In genomic region chr15:12518370-12518973, GRCm38 (mm10) we compare ENCODE assay signal across 9 mouse cellular contexts.
A peak's percentile ranks its signal among the peaks of the same experiment; 100 is the strongest.
DNase-seq lines count a peak whose midpoint lies in the region; ATAC-seq lines count a peak whose summit lies in the region.
"Had no signal": no experiment of that assay in that cellular context is flagged by ENCODE, and none has a peak within 500 bp of the region (broad histone marks: within the 10 kb centered on the region; RNA-seq: fewer than 3 reads in every experiment).

No protein-coding gene starts in this region.

- H3K4me1 ChIP-seq in kidney, embryonic 15.5 days: peaks cover 62% of the 10 kb centered on the region
- H3K4me1 ChIP-seq in brown adipose tissue, adult 24 weeks (ENCODE audit: control insufficient read depth, insufficient read depth, insufficient read length, low read length): peaks cover 33% of the 10 kb centered on the region

- no peak for ATAC-seq in kidney, embryonic 15.5 days (replicated peaks; ENCODE audit: low FRiP score)
- ATAC-seq: liver, postnatal 0 days had no signal

- 45% methylated on average over 14 of the region's 14 CpGs for WGBS in kidney, embryonic 15.5 days

- DNase-seq in kidney, postnatal 25 days: no peak
- peak; percentile 97 for DNase-seq in Muller cell, postnatal 12 days (ENCODE audit: inconsistent ontology term)
- peak; percentile 11 for DNase-seq in lung, postnatal 36 days
- DNase-seq in frontal cortex, adult 2 months (ENCODE audit: extremely low spot score in 1 of 2, low spot score in 1 of 2): no peak
- DNase-seq in liver: no peak
- DNase-seq: cerebellum, adult 9-10 months; liver, postnatal 0 days had no signal

- H3K36me3 ChIP-seq in kidney, embryonic 15.5 days: 0 out of 2 replicates have a peak, but pooled peaks cover 2% of the 10 kb centered on the region

- peak overlapping the region; percentile 80 for H3K27ac ChIP-seq in kidney, embryonic 15.5 days
- H3K27ac ChIP-seq in brown adipose tissue, adult 24 weeks (replicated peaks; ENCODE audit: low read depth, low read length): peak overlapping the region; percentile 16

- peaks cover 3% of the 10 kb centered on the region; the same call in 1 of the 2 replicates for H3K9me3 ChIP-seq in kidney, embryonic 15.5 days (replicated peaks)

- H3K9ac ChIP-seq in kidney, embryonic 15.5 days: no peak overlapping the region
- H3K9ac ChIP-seq: liver, postnatal 0 days had no signal

- no peaks in the 10 kb centered on the region for H3K27me3 ChIP-seq in kidney, embryonic 15.5 days

- H3K4me3 ChIP-seq in kidney, embryonic 15.5 days (replicated peaks): no peak overlapping the region
- no peak overlapping the region for H3K4me3 ChIP-seq in brown adipose tissue, adult 24 weeks (ENCODE audit: insufficient read depth, low read depth, low read length)

- no peak overlapping the region for H3K4me2 ChIP-seq in kidney, embryonic 15.5 days

Comparison
In these comparisons a context has a peak if more than half of its experiments do, and no peak if none do; other contexts are left out.
1. DNase-seq: peak in Muller cell, postnatal 12 days (single experiment) and lung, postnatal 36 days (single experiment); none in kidney, postnatal 25 days (0 of 2), frontal cortex, adult 2 months (0 of 2) and liver (single experiment).